Mouse (Mus musculus) embryonic fibroblast, embryonic 13.5 days (primary cell): ENCODE data around the gene Cacna1a.

Source experiments
- CTCF ChIP-seq: IDR thresholded peaks from 2 replicates; pipeline ENCODE4 v1.5.1; 2011; ENCODE audit warnings: mild to moderate bottlenecking, control low read depth, low read length, moderate library complexity, borderline replicate concordance; ENCODE audit not compliant: insufficient read depth
- POLR2A ChIP-seq: IDR thresholded peaks from 2 replicates; pipeline ENCODE4 v1.6.1; 2011; ENCODE audit warnings: low read depth, mild to moderate bottlenecking, control low read depth, low read length, moderate library complexity

DNA sequence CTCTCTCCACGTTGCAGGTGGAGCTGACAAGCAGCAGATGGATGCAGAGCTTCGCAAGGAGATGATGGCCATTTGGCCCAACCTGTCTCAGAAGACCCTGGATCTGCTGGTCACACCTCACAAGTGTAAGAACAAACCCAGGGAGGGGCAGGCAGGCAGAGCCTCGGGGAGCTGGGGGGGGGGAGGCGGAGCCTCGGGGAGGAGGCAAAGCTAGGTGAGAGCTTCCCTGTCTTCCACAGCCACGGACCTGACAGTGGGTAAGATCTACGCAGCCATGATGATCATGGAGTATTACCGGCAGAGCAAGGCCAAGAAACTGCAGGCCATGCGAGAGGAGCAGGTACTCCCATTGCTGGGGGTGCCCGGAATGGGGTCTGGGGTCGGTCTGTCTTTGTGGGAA is 241.3 kb downstream of the Cacna1a start:
- TF ChIP-seq CTCF (no peak), POLR2A (no peak)
